Mouse (Mus musculus): ENCODE measurements around the gene Adgrf1.

Adgrf1 gene

DNA sequence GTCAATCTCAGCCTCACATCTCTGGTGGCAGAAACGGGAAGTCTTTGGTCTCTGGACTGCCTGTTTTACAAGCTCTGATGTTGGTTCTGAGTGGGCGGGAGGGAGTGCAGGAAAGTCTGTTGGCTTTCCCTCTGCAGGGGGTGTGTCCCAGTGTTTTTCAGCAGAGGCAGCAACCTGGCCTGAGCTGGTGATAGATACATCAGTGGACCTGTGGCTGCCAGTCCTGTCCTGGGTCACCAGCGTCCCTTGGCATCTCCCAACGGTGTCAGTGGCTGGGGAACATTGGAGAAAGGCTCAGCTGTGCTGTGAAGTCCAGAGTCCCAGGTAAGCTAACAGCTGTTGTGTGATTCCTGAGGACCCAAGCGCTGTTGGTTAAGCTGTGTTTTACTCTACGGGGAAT is at the start of gene Adgrf1:
TSS of gene Adgrf1 (plus strand) at position 169 of the 400 bp plus-strand sequence.
- no peak for DNase-seq (ENCODE audit: low read depth)

DNA sequence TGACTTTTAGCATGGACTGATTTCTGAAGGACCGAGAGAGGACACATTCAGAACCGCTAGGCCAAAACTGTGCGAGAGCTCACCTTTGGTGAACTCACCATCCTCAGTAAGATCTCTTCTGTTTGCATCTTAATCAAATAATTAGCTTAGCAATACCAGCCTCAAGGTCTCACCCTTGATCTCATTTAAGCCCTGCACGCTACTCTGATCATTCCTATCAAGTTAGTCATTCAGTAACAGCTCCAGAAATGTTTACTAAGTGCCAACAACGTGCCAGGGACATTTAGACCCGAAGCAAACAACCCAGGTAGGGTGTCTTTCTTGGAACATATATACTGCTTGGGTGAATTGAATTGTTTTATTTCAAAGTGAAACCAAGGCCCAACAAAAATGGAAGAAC is 44.0 kb upstream of the Adgrf1 start:
- DNase-seq (ENCODE audit: low read depth): no peak

DNA sequence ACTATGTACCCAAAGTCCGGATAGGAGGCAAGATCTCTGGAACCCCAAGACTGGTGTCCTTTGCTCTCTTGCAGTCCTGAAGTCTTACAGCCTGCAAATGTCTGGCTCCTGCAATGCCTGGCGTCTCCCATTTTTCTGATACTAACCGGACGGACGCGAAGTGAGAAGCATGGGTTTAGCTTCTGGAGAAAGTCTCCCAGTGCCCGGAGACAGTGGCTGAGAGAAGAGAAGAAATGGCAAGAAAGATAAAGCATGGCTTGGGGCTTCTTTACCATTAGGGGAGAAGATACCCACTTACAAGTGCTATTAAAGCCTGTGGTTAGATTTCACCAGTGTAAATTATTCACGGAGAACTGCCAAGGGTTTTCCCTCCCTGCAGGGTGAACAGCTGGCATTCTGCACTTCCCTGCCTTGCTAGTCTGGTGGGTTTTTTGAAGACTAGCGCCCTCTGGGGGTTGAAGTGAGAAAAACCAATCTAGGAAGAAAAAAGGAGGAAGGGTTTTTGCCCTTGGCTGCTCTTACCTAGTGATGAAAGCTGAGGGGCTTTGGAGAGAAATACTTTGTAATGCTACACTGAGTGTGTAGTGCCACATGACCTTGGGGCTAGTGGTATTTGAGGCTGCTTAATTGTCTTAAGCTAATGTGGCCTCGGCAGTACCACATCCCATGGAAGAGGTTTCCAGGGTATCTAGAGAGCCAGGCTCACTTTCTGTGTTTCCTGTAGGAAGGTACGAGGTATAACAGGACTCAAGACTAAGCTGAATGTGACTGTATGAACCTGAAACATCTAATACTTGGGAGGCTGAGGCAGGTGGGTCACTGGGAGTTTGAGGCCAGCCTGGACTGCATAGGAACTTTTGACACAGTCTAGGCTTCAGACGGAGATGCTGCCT is 40.3 kb upstream of the Adgrf1 start:
- peak; percentile 57 for DNase-seq (ENCODE audit: low read depth)

DNA sequence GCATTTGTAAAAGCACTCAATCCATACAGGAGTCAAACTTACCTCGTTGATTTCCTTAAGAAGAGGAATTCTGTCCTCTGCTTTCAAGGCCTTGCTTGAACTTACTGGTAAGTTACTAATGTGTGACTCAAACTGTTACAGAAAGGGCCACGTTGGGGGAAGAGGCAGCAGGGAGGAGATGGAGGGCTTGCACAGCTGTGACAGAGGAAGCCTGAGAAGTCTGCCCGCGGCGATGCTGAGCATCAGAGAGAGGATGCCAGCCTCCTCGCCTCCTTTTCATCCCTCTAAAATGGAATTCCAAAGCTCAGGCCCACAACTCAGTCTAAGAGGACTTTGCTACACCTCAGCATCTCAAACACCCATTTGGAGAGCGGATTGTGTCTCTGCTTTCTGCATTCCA is 39.3 kb upstream of the Adgrf1 start:
- DNase-seq (ENCODE audit: low read depth): no peak

GRCm38 (mm10) chr17:43232769-43233168 is 37.4 kb upstream of the Adgrf1 start:
- no peak for DNase-seq (ENCODE audit: low read depth)

- no peak for DNase-seq (ENCODE audit: low read depth)
These were observed 33.4 kb upstream of the Adgrf1 start for GRCm38 (mm10) chr17:43236656-43237250.

GRCm38 (mm10) chr17:43239035-43239434 is 31.1 kb upstream of the Adgrf1 start:
- DNase-seq (ENCODE audit: low read depth): no peak

GRCm38 (mm10) chr17:43241134-43241533 is 29.0 kb upstream of the Adgrf1 start:
- no peak for DNase-seq (ENCODE audit: low read depth)

GRCm38 (mm10) chr17:43242609-43243008 is 27.5 kb upstream of the Adgrf1 start:
- no peak for DNase-seq (ENCODE audit: low read depth)

DNA sequence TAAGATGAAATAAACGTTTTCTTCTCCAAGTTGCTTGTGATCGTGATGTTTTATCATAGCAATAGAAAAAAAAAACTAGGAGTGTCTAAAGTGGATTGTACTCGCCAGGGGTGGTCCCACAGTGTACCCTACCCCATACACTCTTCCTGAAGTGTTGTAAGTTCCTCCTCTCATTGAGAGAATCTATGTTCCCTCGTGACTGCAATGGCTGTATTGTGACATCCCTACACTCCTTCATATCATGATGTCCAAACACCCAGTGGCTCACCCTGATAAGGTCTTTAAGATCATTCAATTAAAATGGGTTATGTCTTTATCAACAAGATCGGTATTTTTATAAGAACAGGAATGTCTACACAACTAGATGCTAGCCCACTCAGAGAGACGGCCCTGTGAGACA is 24.8 kb upstream of the Adgrf1 start:
- no peak for DNase-seq (ENCODE audit: low read depth)

DNA sequence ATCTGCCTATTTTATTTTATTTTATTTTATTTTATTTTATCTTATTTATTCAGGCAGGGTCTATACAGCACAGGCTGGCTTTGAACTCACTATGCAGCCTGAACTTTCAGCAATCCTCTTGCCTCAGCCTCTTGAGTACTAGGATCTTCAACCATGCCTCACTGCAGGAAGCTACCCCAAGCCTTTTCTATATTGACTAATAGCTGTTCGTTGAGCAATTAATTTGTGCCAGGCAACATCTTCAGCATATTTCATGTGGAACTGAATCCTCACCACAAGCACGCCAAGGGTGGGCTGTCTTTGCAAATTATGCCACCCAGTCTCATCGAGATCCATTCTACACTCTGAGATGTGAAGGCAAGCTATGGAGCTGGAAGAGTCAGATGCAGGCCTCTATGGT is 22.9 kb upstream of the Adgrf1 start:
- no peak for DNase-seq (ENCODE audit: low read depth)

DNA sequence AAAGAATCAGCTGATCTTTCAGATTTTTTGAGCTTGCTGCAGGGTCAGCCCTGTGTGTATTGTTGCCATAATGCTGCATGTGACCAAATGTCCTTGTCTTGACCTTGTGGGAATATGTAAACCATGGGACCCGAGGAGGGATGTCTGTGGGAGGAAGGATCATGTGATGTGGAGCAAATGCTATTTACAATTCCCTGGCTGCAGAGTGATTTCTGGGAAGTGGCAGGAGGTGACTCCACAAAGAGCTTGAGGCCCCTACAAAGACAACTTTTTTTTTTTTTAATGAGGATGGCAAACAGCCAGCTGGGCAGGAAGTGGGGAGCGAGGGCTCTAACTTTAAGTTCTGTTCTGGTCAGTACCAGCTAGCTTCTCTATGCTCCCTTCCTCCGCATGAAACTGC is 20.5 kb upstream of the Adgrf1 start:
- DNase-seq (ENCODE audit: low read depth): no peak

DNA sequence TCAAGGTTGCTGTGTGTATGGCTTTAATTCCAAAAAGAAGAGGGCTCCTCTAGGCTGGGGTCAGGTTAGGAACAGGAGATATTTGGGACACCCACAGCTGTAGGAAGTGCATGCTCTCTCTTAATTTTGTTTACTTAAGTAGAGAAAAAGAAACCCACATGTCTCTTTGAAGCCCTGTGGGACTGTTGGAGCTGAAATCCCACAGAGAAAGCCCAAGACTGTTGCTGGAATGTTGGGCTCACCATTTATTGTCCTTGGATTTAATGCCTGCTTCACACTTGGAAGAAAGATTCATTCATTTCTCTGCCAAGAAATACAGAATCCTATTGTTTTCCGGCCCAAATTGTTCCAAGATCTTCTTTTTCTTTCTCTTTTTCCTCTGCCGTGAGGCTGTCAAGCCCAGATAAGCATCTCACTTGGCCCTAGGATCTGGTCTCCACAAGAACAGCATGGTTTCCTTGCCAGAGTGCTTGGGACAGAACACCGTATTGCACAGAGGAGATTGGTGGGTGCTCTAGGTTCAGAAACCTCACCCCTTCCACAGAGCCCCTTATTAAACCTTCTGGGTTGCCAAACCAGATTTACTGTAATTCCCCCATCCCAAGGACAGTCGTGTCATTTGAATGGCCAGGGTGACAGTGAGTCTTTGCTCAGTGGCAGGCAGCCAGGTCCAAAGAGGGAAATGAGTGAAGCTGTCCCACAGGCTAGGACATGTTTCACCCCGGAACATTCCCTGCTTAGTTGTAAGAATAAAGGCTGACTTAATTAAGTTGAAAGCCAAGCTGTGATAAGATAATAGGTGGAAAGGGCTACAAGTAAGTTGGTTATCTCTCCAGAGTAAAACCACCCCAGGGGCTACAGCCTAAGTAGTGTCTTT is 18.6 kb upstream of the Adgrf1 start:
- no peak for DNase-seq (ENCODE audit: low read depth)

DNA sequence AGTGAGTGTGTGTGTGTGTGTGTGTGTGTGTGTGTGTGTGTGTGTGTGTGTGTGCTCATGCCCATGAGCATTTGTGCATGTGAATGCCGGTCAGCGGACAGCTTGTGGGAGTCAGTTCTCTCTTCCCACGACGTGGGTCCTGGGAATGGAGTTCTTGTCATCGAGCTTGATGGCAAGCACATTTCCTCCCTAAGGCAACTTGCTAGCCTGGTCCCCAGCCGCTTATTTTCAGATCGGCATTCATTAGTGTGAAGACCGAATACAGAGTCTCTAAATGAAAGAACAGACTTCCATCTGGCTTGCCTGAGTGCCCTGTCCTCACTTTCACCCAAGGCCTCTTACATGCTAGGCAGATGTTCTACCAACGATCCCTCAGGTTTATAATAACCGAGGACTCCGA is 17.3 kb upstream of the Adgrf1 start:
- no peak for DNase-seq (ENCODE audit: low read depth)

DNA sequence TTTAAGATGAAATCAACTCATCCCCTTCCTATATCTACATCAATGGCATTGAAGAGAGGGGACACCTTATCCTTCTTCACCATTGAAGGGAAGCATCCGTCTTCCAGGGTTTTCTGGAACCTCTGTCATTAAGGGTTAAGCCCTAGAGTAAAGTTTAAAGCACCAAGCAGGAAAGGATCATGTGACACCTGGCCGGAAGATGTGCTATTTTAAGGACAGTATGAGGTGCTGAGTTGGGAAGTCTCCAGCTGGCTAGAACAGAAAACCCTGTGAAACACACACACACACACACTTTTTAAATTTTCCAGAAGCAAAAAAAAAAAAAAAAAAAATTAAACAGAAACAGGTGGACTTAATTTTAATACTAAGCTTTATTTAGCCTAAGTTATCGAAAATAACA is 15.9 kb upstream of the Adgrf1 start:
- DNase-seq (ENCODE audit: low read depth): no peak

DNA sequence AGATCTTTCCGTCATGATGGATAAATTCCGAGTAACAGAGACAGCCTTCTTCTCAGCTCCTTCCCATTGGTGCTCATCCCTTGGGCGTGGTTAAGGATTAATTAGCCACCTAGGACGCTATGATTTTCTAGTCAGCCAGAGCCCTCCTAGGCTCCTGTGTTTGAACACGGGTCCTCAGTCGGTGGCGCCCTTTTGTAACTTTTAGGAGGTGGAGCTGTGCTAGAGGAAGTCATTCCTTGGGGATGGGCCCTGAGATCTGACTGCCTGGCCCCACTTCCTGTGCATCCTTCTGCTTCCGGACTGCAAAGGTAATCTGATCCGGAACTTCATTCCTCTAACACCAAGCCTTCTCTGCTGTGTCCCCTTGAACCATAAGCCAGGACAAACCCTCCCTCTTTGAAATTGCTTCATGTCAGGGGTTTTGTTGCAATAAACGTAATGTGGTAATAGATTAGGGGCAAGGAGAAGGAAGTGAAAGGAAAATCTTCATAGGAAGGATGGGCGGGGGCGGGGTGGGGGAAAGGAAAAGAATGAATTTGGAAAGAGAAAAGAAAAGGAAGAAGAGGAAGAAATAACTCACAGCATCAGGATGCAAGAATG is 13.5 kb upstream of the Adgrf1 start:
- no peak for DNase-seq (ENCODE audit: low read depth)

DNA sequence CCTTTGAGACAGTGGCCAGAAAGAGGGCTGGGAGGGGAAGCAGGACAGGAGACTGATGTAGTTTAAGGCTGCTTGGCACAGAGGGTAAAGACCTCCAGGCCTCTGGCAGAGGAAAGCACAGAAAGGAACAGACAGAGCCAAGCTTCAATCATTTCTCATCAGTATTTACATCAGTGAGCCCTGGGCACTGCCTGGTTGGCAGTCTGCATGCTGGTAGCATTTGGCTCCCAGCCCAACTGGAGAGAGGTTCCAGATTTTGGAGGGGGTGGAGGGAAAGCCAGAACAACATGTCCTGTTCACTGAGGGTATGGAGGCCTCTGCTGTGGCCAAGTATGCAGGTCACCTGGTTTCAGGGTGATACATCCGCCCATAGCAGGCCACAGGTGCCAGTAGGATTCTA is 12.4 kb upstream of the Adgrf1 start:
- DNase-seq (ENCODE audit: low read depth): no peak

DNA sequence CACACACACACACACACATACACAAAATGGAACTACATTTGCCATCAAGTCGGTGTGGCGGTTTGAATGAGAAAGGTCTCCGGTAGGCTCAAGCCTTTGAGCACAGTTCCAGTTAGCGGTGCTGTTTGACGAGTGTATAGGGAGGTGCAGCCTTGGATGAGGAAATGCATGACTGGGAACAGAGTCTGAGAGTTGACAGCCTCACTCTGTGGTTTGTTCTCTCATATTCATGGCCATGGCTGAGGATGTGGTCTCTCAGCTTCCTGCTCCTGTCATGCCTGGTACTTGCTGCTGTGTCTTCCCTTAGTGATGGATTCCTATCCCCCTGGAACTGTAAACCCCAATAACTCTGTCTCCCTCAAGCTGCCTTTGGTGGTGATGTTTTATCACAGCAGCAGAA is 8.2 kb upstream of the Adgrf1 start:
- DNase-seq (ENCODE audit: low read depth): no peak

- DNase-seq (ENCODE audit: low read depth): no peak
These were observed 5.4 kb upstream of the Adgrf1 start for GRCm38 (mm10) chr17:43264739-43265138.

DNA sequence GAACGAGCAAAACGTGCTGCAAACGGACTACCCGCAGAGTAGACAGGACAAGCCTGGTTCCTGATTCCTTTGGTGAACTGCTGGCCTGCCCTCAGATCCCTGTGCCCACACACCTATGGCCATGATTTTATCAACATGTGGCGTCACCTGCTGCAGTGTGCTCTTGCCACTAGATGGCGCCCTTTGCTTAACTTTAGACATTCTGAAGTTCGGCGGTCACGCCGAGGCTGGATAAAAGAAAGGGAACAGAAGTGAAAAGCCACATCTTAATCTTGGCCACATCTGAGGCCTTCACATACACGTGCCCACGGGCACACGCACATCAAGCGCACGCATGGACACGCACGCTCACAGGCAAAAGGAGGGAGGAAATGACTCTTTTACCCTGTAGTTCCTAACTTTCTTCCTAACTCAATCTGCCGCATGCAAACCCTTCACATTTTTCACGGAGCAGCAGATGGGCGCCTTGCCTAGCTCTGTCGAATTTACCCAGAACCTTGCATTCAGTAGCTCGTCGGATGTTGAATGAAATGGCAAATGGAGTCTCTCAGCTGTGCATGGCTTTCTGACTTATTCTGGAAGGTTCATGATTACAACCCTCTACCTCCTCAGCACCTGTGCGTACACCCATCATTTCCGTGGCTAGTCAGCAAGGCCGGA is 4.8 kb upstream of the Adgrf1 start:
- peak; percentile 58 for DNase-seq (ENCODE audit: low read depth)

- no peak for DNase-seq (ENCODE audit: low read depth)
These were observed 4.2 kb upstream of the Adgrf1 start for GRCm38 (mm10) chr17:43265944-43266343.

- no peak for DNase-seq (ENCODE audit: low read depth)
These were observed 3.5 kb upstream of the Adgrf1 start for GRCm38 (mm10) chr17:43266636-43267035.

Data from c-Kit-positive CD71-positive TER-119-negative erythroid progenitor cells, embryonic 14.5 days (primary cell).